Mouse (Mus musculus) layer of hippocampus, adult 9-10 months (tissue): Measurements from ENCODE around the gene Gm49337.
"Not testable (repeated sequence)": the region's sequence is repeated elsewhere in the genome, so short reads cannot be mapped to it uniquely, and the experiment has no call there.

Experiments
- DNase-seq: peaks from one replicate; pipeline ENCODE4 v3.0.0; 2022; ENCODE audit warnings: low spot score

The Gm49337 gene

GRCm38 (mm10) chr4:116215895-116216605, 42.9 kb downstream of the Gm49337 start:
- no peak for DNase-seq

GRCm38 (mm10) chr4:116217046-116217445, 43.9 kb downstream of the Gm49337 start:
- no peak for DNase-seq

- DNase-seq = not testable (repeated sequence)
Measured at GRCm38 (mm10) chr4:116217661-116218060, 44.5 kb downstream of the Gm49337 start.

- no peak for DNase-seq
Measured at GRCm38 (mm10) chr4:116219056-116219455, 45.9 kb downstream of the Gm49337 start.

- DNase-seq = no peak
Measured at GRCm38 (mm10) chr4:116220071-116220650, 47.0 kb downstream of the Gm49337 start.

GRCm38 (mm10) chr4:116220780-116221139, 47.6 kb downstream of the Gm49337 start:
- DNase-seq = no peak

- peak; percentile 93 for DNase-seq
Measured at GRCm38 (mm10) chr4:116221140-116221851, 48.1 kb downstream of the Gm49337 start, which contains the start of gene Pik3r3. Pik3r3 (plus strand) TSS chr4:116221618.

- DNase-seq = peak; percentile 9
Measured at GRCm38 (mm10) chr4:116221996-116222842, 49.0 kb downstream of the Gm49337 start.

GRCm38 (mm10) chr4:116222843-116223119, 49.6 kb downstream of the Gm49337 start:
- no peak for DNase-seq

- DNase-seq = no peak
Measured at GRCm38 (mm10) chr4:116243377-116243776, 70.2 kb downstream of the Gm49337 start.

- DNase-seq = no peak
Measured at GRCm38 (mm10) chr4:116244240-116244639, 71.1 kb downstream of the Gm49337 start.

- not testable (repeated sequence) for DNase-seq
Measured at GRCm38 (mm10) chr4:116245926-116246325, 72.7 kb downstream of the Gm49337 start.

GRCm38 (mm10) chr4:116249986-116250385, 76.8 kb downstream of the Gm49337 start:
- no peak for DNase-seq

GRCm38 (mm10) chr4:116268220-116268619, 95.0 kb downstream of the Gm49337 start:
- DNase-seq = no peak

GRCm38 (mm10) chr4:116282211-116282610, 109.0 kb downstream of the Gm49337 start:
- no peak for DNase-seq

- DNase-seq = peak; percentile 3
Measured at GRCm38 (mm10) chr4:116291561-116291960, 118.4 kb downstream of the Gm49337 start.

GRCm38 (mm10) chr4:116293296-116293695, 120.1 kb downstream of the Gm49337 start:
- no peak for DNase-seq

GRCm38 (mm10) chr4:116300878-116301355, 127.7 kb downstream of the Gm49337 start:
- no peak for DNase-seq

- DNase-seq = no peak
Measured at GRCm38 (mm10) chr4:116304551-116304950, 131.4 kb downstream of the Gm49337 start.

GRCm38 (mm10) chr4:116317575-116317974, 144.4 kb downstream of the Gm49337 start:
- no peak for DNase-seq

GRCm38 (mm10) chr4:116322127-116322526, 148.9 kb downstream of the Gm49337 start:
- DNase-seq = no peak

- no peak for DNase-seq
Measured at GRCm38 (mm10) chr4:116329256-116329655, 156.1 kb downstream of the Gm49337 start.
